Mouse (Mus musculus): ENCODE results near the gene Igfbpl1. TPM values are rescaled to one million over a fixed set of nuclear protein-coding genes. Genes with fewer than 3 reads are reported as not detected.

Gene Igfbpl1
- polyA plus RNA-seq, 1 experiment from 2014 or later, result 0.11 TPM

GRCm38 (mm10) chr4:45802900-45803299 lies 23.8 kb downstream of the Igfbpl1 start:
- ATAC-seq (ENCODE audit: insufficient read depth) (no peak), DNase-seq (no peak)
- no peak overlapping the region for H3K4me2 ChIP-seq
- no peak for TF ChIP-seq CTCF (IDR thresholded peaks at IDR 0.05; ENCODE audit: low read depth)
- no peak overlapping the region for H3K4me3 ChIP-seq (ENCODE audit: low read depth, low read length)
- no peak overlapping the region for H3K27ac ChIP-seq (ENCODE audit: low read depth)
- H3K36me3 ChIP-seq (ENCODE audit: insufficient read depth), result no peaks in the 10 kb centered on the region
- H3K4me1 ChIP-seq (ENCODE audit: insufficient read depth), result no peaks in the 10 kb centered on the region; the same call in 1 of the 2 replicates
- no peaks in the 10 kb centered on the region for H3K27me3 ChIP-seq (ENCODE audit: insufficient read depth, low read length)
- 93% methylated on average over 14 of the region's 14 CpGs for WGBS
- H3K9me3 ChIP-seq (ENCODE audit: low read depth, low read length), result no peaks in the 10 kb centered on the region
- H3K9ac ChIP-seq, result no peak overlapping the region

- Histone ChIP-seq H3K9ac (no peak overlapping the region), H3K4me1 (ENCODE audit: insufficient read depth) (peaks cover 4% of the 10 kb centered on the region), H3K4me2 (no peak overlapping the region), H3K9me3 (ENCODE audit: low read depth, low read length) (no peaks in the 10 kb centered on the region), H3K36me3 (ENCODE audit: insufficient read depth) (no peaks in the 10 kb centered on the region), H3K4me3 (ENCODE audit: low read depth, low read length) (no peak overlapping the region), H3K27me3 (ENCODE audit: insufficient read depth, low read length) (no peaks in the 10 kb centered on the region), H3K27ac (ENCODE audit: low read depth) (no peak overlapping the region)
- no peak for TF ChIP-seq CTCF (IDR thresholded peaks at IDR 0.05; ENCODE audit: low read depth)
- WGBS, result 39% methylated on average over 3 of the region's 3 CpGs
- DNase-seq (no peak), ATAC-seq (ENCODE audit: insufficient read depth) (no peak)
These were observed 26.7 kb downstream of the Igfbpl1 start for GRCm38 (mm10) chr4:45799956-45800537.

DNA sequence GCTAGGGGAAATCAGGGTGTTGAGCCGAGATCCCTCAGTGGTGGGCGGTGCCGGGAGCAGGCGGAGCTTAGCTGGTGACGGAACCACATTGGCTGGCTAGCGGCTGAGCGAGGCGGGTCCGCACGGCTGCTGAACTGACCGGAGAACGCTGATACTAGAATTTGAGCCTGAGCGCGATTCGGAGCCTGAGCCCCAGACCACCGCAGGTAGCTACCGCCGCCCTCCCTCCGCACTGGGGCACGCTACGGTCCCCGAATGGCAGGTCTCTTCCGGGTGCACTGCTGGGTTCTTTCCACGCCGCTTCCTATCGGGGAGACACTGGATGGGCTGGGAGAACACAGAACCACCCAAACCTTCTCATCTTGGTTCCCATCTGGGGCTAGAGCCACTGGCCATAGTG lies 27.8 kb downstream of the Igfbpl1 start, which contains the start of gene Aldh1b1:
Gene Aldh1b1, plus strand, starts transcription at position 59 of the 400 bp plus-strand sequence.
- H3K36me3 ChIP-seq (ENCODE audit: insufficient read depth), result no peaks in the 10 kb centered on the region
- DNase-seq (peak; percentile 89), ATAC-seq (ENCODE audit: insufficient read depth) (peak; percentile 67; the same call in 1 of the 2 replicates)
- under 1% methylated on average over 26 of the region's 26 CpGs for WGBS
- peak within 1 kb of the TSS; percentile 43 for H3K4me3 ChIP-seq (ENCODE audit: low read depth, low read length)
- peak within 1 kb of the TSS; percentile 71 for H3K4me2 ChIP-seq
- H3K27ac ChIP-seq (ENCODE audit: low read depth), result no peak within 1 kb of the TSS
- H3K9ac ChIP-seq, result peak within 1 kb of the TSS; percentile 46
- TF ChIP-seq CTCF (IDR thresholded peaks at IDR 0.05; ENCODE audit: low read depth), result no peak
- H3K27me3 ChIP-seq (ENCODE audit: insufficient read depth, low read length), result no peaks in the 10 kb centered on the region
- peaks cover 4% of the 10 kb centered on the region for H3K4me1 ChIP-seq (ENCODE audit: insufficient read depth)
- H3K9me3 ChIP-seq (ENCODE audit: low read depth, low read length), result no peaks in the 10 kb centered on the region

GRCm38 (mm10) chr4:45796760-45797159 lies 30.0 kb downstream of the Igfbpl1 start:
- H3K36me3 ChIP-seq (ENCODE audit: insufficient read depth), result no peaks in the 10 kb centered on the region
- no peak overlapping the region for H3K4me3 ChIP-seq (ENCODE audit: low read depth, low read length)
- peaks cover 4% of the 10 kb centered on the region for H3K4me1 ChIP-seq (ENCODE audit: insufficient read depth)
- WGBS, result 45% methylated on average over 5 of the region's 5 CpGs
- H3K27ac ChIP-seq (ENCODE audit: low read depth), result no peak overlapping the region
- ATAC-seq (ENCODE audit: insufficient read depth) (no peak), DNase-seq (no peak)
- no peaks in the 10 kb centered on the region for H3K27me3 ChIP-seq (ENCODE audit: insufficient read depth, low read length)
- H3K9ac ChIP-seq, result no peak overlapping the region
- no peak for TF ChIP-seq CTCF (IDR thresholded peaks at IDR 0.05; ENCODE audit: low read depth)
- no peaks in the 10 kb centered on the region for H3K9me3 ChIP-seq (ENCODE audit: low read depth, low read length)
- H3K4me2 ChIP-seq, result no peak overlapping the region

GRCm38 (mm10) chr4:45795191-45795811 lies 31.4 kb downstream of the Igfbpl1 start:
- peak overlapping the region; percentile 32 for H3K4me3 ChIP-seq (ENCODE audit: low read depth, low read length)
- H3K36me3 ChIP-seq (ENCODE audit: insufficient read depth), result no peaks in the 10 kb centered on the region
- DNase-seq (peak; percentile 75), ATAC-seq (ENCODE audit: insufficient read depth) (peak; percentile 74)
- WGBS, result 1% methylated on average over 12 of the region's 12 CpGs
- H3K27ac ChIP-seq (ENCODE audit: low read depth), result peak overlapping the region; percentile 77
- peak overlapping the region; percentile 65 for H3K4me2 ChIP-seq
- TF ChIP-seq CTCF (IDR thresholded peaks at IDR 0.05; ENCODE audit: low read depth), result no peak
- no peaks in the 10 kb centered on the region for H3K9me3 ChIP-seq (ENCODE audit: low read depth, low read length)
- H3K9ac ChIP-seq, result peak overlapping the region; percentile 36
- H3K4me1 ChIP-seq (ENCODE audit: insufficient read depth), result peaks cover 4% of the 10 kb centered on the region
- H3K27me3 ChIP-seq (ENCODE audit: insufficient read depth, low read length), result no peaks in the 10 kb centered on the region

GRCm38 (mm10) chr4:45790018-45790417 lies 36.7 kb downstream of the Igfbpl1 start:
- Histone ChIP-seq H3K4me3 (ENCODE audit: low read depth, low read length) (no peak overlapping the region), H3K9me3 (ENCODE audit: low read depth, low read length) (no peaks in the 10 kb centered on the region), H3K9ac (no peak overlapping the region), H3K4me1 (ENCODE audit: insufficient read depth) (peaks cover 5% of the 10 kb centered on the region), H3K27ac (ENCODE audit: low read depth) (no peak overlapping the region), H3K4me2 (no peak overlapping the region), H3K36me3 (ENCODE audit: insufficient read depth) (no peaks in the 10 kb centered on the region), H3K27me3 (ENCODE audit: insufficient read depth, low read length) (no peaks in the 10 kb centered on the region)
- ATAC-seq (ENCODE audit: insufficient read depth) (0 out of 2 replicates have a peak, but pooled peaks have one; percentile 6), DNase-seq (no peak)
- no peak for TF ChIP-seq CTCF (IDR thresholded peaks at IDR 0.05; ENCODE audit: low read depth)
- WGBS, result 47% methylated on average over 2 of the region's 2 CpGs

- Histone ChIP-seq H3K9ac (no peak overlapping the region), H3K27me3 (ENCODE audit: insufficient read depth, low read length) (no peaks in the 10 kb centered on the region), H3K4me2 (no peak overlapping the region), H3K4me1 (ENCODE audit: insufficient read depth) (peaks cover 5% of the 10 kb centered on the region), H3K27ac (ENCODE audit: low read depth) (no peak overlapping the region), H3K36me3 (ENCODE audit: insufficient read depth) (no peaks in the 10 kb centered on the region), H3K4me3 (ENCODE audit: low read depth, low read length) (no peak overlapping the region), H3K9me3 (ENCODE audit: low read depth, low read length) (no peaks in the 10 kb centered on the region)
- peak; percentile 35; the same call in 1 of the 2 replicates for ATAC-seq (ENCODE audit: insufficient read depth)
- TF ChIP-seq CTCF (IDR thresholded peaks at IDR 0.05; ENCODE audit: low read depth), result no peak
- peak; percentile 65 for DNase-seq
- 31% methylated on average over 13 of the region's 13 CpGs for WGBS
These were observed 37.3 kb downstream of the Igfbpl1 start for GRCm38 (mm10) chr4:45789263-45789958.

Data from lung, embryonic 14.5 days (tissue).